Mouse (Mus musculus) gastrocnemius, postnatal 25 days (tissue): ENCODE results near the gene Adgrg2. TPM values are rescaled to one million over a fixed set of nuclear protein-coding genes. Genes with fewer than 3 reads are reported as not detected.
A peak's percentile ranks its signal among the peaks of the same experiment; 100 is the strongest.

Experiments
- DNase-seq: peaks from one replicate; pipeline ENCODE4 v3.0.0; 2022
- total RNA-seq, 2 experiments: library from RNA; stranded (reverse); gene quantifications; 1 replicate in 1 of 2; 2 replicates in 1 of 2; pipeline ENCODE4 v1.2.3; 2021

Gene Adgrg2
- total RNA-seq, 2 experiments from 2014 or later, result 0.69 to 1.7 TPM

DNA sequence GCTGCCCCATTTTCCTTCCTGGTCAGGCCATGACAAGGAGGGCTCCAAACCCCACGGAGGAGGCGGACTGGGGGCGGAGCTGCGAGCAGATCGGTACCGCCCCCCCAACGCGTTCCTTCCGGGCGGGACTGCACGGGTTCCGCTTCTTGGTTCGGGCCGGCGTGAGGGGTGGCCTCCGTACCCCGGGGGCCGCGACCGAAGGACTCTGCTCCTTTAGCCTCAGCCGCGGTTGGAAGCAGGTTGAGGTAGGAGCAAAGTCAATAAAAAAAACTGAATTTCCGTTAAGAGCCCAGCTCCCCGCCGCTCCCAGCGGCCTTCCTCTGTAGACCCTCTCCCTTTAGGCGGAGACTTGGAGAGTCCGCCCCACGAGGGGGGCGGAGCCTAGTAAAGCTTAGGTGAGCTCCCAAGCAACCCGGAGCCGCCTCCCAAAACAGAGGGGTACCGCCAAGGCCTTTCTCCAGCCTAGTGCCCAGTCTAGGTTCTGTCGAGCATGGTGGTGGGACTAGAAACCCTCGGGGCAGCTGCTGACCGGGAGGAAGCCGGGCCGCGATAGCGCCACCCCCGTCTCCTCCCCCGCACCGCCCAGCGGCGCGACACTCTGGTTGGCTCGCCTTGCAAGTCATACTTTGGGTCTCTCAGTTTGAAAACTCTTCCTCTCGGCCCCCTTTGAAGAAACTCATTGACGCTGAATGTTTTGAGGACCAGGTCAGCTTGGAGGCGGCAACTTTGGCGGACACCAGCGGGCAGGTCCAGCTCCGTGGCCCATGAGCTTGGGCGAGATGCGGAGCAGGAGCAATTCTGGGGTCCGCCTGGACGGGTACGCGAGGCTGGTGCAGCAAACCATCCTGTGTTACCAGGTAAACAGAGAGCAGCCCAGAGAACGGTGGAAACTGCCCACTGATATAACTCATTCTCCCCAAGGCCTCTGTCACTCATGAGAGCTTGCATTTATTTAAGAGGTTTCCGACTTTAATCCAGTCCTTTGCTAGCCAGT is 111.9 kb downstream of the Adgrg2 start, which contains the start of gene Phka2:
TSS of gene Phka2 (plus strand) at position 119 of the 994 bp plus-strand sequence.
- peak; percentile 80 for DNase-seq

GRCm38 (mm10) chrX:160509046-160509445 is 118.6 kb downstream of the Adgrg2 start:
- no peak for DNase-seq

DNA sequence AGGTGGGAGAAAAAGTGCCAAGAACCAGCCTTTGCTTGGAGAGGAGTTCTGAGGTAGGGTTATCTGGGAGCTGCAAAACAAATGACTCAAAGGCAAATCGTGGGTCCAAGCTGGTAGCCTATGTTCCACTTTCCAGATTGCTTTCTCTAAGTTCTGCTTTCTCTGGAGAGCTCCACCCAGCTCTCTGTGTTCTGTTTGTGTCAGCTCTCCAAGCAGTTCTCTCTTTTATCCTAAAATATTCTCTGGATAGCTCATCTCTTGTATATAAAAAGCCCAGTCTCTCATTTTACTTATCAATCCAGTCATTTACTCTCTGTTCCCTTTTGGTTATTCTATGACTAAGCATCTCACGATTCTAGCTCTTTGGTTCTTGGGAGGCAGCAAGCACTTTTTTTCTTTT is 119.7 kb downstream of the Adgrg2 start:
- no peak for DNase-seq

DNA sequence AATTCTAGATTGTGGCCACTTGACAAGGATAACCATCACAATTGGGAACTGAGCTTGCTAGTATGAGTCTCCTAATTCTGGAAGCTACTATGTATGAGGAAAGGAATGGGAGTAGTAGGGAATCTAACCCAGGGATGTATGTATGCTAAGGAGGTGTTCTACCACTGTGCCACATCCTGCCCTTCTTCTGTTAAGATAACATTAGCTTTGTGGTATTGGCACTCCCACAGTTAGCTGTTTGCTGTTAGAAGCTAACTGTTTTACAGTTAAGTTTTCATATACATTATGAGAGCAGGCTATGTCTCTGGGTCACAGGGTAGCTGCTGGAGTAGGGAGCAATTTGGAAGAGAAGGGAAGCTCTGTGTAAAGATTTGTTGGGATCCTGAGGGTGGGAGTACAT is 125.5 kb downstream of the Adgrg2 start:
- no peak for DNase-seq

GRCm38 (mm10) chrX:160542772-160543171 is 152.3 kb downstream of the Adgrg2 start:
- no peak for DNase-seq

Other genes with a start within 250 kb of the Adgrg2 start
- gene Phka2, start 111.5 kb downstream of the Adgrg2 start, total RNA-seq, result 1 to 10 TPM; 5.4 to 5.7 TPM